Mouse (Mus musculus): ENCODE data around the gene Sept11.

The Sept11 gene

GRCm38 (mm10) chr5:93128765-93129164 is 35.5 kb downstream of the Sept11 start:
- DNase-seq, result no peak

- peak; percentile 24 for DNase-seq
These were observed 36.7 kb downstream of the Sept11 start for GRCm38 (mm10) chr5:93129953-93130352.

GRCm38 (mm10) chr5:93131401-93131800 is 38.2 kb downstream of the Sept11 start:
- DNase-seq, result no peak

- no peak for DNase-seq
These were observed 40.4 kb downstream of the Sept11 start for GRCm38 (mm10) chr5:93133445-93134244.

- no peak for DNase-seq
These were observed 42.3 kb downstream of the Sept11 start for GRCm38 (mm10) chr5:93135368-93136107.

GRCm38 (mm10) chr5:93136956-93137586 is 43.8 kb downstream of the Sept11 start:
- DNase-seq, result no peak

- no peak for DNase-seq
These were observed 46.1 kb downstream of the Sept11 start for GRCm38 (mm10) chr5:93139350-93139749.

- no peak for DNase-seq
These were observed 47.5 kb downstream of the Sept11 start for GRCm38 (mm10) chr5:93140747-93141146.

- no peak for DNase-seq
These were observed 50.3 kb downstream of the Sept11 start for GRCm38 (mm10) chr5:93143360-93144091.

GRCm38 (mm10) chr5:93144874-93145273 is 51.6 kb downstream of the Sept11 start:
- no peak for DNase-seq

GRCm38 (mm10) chr5:93145504-93145903 is 52.3 kb downstream of the Sept11 start:
- no peak for DNase-seq

GRCm38 (mm10) chr5:93149969-93150777 is 56.9 kb downstream of the Sept11 start:
- DNase-seq, result no peak

- DNase-seq, result no peak
These were observed 58.7 kb downstream of the Sept11 start for GRCm38 (mm10) chr5:93151985-93152384.

GRCm38 (mm10) chr5:93152451-93152850 is 59.2 kb downstream of the Sept11 start:
- DNase-seq, result peak; percentile 23

- DNase-seq, result no peak
These were observed 61.2 kb downstream of the Sept11 start for GRCm38 (mm10) chr5:93154401-93154800.

- DNase-seq, result no peak
These were observed 70.3 kb downstream of the Sept11 start for GRCm38 (mm10) chr5:93163541-93163940.

GRCm38 (mm10) chr5:93167919-93168516 is 74.8 kb downstream of the Sept11 start:
- DNase-seq, result no peak

GRCm38 (mm10) chr5:93168654-93169053 is 75.4 kb downstream of the Sept11 start:
- no peak for DNase-seq

- no peak for DNase-seq
These were observed 78.2 kb downstream of the Sept11 start for GRCm38 (mm10) chr5:93171420-93171819.

- DNase-seq, result no peak
These were observed 79.3 kb downstream of the Sept11 start for GRCm38 (mm10) chr5:93172536-93172935.

GRCm38 (mm10) chr5:93174675-93175074 is 81.4 kb downstream of the Sept11 start:
- DNase-seq, result no peak

GRCm38 (mm10) chr5:93178616-93179015 is 85.4 kb downstream of the Sept11 start:
- no peak for DNase-seq
